Mouse (Mus musculus): ENCODE measurements at regions not wholly inside any gene's neighbourhood (a gene's known extent, or its start where the extent isn't known, plus 50 kb on each side); places are given as distances from the start of the nearest gene placed in this dataset.

DNA sequence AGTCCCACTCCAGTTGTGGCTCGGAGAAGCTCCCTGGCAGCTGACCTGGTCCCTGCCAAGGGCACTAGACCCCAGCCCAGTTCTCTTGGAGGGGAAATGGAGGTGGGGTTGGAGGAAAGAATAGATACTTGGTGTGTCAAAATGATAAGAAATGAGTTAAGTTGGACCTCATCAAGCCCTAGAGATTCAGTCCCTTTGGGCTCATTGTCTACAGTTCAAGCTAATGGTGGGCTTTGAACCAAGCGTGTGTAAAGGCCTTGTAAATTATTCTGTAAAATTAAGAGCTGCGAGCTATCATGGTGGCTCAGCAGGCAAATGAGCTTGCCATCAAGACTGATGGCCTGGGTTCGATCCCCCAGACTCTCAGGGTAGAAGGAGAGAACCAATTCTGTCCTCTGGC lies 179.8 kb downstream of the Tfap2c start:
- TF ChIP-seq POLR2A (IDR thresholded peaks at IDR 0.05; ENCODE audit: insufficient read depth, low read depth, low read length) (no peak), CTCF (IDR thresholded peaks at IDR 0.05; ENCODE audit: insufficient read depth, low read depth, low read length) (no peak)
